Mouse (Mus musculus) CH12.LX (cell line): ENCODE results near the gene Lca5. TPM values are rescaled to one million over a fixed set of nuclear protein-coding genes. Genes with fewer than 3 reads are reported as not detected.

Experiments
- DNase-seq: peaks from one replicate; pipeline ENCODE4 v3.0.0-alpha.2; 2013; ENCODE audit errors: extremely low read depth
- H3K27ac ChIP-seq: 2 replicates; pipeline ENCODE4 v1.5.1; 2012; ENCODE audit warnings: low read depth, mild to moderate bottlenecking, control low read depth, moderate library complexity; ENCODE audit not compliant: insufficient read depth
- H3K27me3 ChIP-seq: replicated peaks from 2 replicates; pipeline ENCODE3; 2012; ENCODE audit warnings: inconsistent platforms
- H3K36me3 ChIP-seq, 2 experiments: replicated peaks in 1 of 2; 2 replicates each; pipeline versions ENCODE3 to v1.6.1; 2012; ENCODE audit warnings: inconsistent platforms in 1 of 2, low read length in 1 of 2, mild to moderate bottlenecking in 1 of 2, mixed read lengths in 1 of 2, moderate library complexity in 1 of 2; ENCODE audit not compliant: control insufficient read depth in 1 of 2, insufficient read depth in 1 of 2
- H3K4me1 ChIP-seq, 2 experiments: 2 replicates each; pipeline ENCODE4 v1.6.1; 2012; ENCODE audit warnings: inconsistent platforms in 1 of 2, moderate library complexity in 1 of 2; ENCODE audit not compliant: insufficient read depth in 2 of 2, control insufficient read depth in 1 of 2
- H3K4me2 ChIP-seq: 2 replicates; pipeline ENCODE4 v1.6.1; 2012; ENCODE audit warnings: low read depth, mild to moderate bottlenecking, control low read depth; ENCODE audit not compliant: poor library complexity, insufficient read depth, severe bottlenecking
- H3K4me3 ChIP-seq, 3 experiments: fragments of 150-350 bp in 1 of 3; sonication (generic) in 1 of 3; replicated peaks in 1 of 3; 2 replicates each; pipeline versions ENCODE3 to v1.5.1; 2011 to 2012; ENCODE audit warnings: low read depth in 2 of 3, low read length in 2 of 3, mild to moderate bottlenecking in 2 of 3, moderate library complexity in 2 of 3, control low read depth in 1 of 3, improper control_type of control experiment in 1 of 3, inconsistent platforms in 1 of 3, mixed read lengths in 1 of 3; ENCODE audit not compliant: poor library complexity in 1 of 3
- H3K79me2 ChIP-seq: replicated peaks from 2 replicates; pipeline ENCODE4 v1.6.1; 2012; ENCODE audit warnings: mild to moderate bottlenecking, moderate library complexity; ENCODE audit not compliant: control insufficient read depth, poor library complexity, insufficient read depth, severe bottlenecking; ENCODE audit errors: extremely low read depth
- H3K9ac ChIP-seq: 2 replicates; pipeline ENCODE4 v1.6.1; 2012; ENCODE audit warnings: low read depth, mild to moderate bottlenecking, control low read depth, moderate library complexity; ENCODE audit not compliant: insufficient read depth
- H3K9me3 ChIP-seq: replicated peaks from 2 replicates; pipeline ENCODE3; 2012; ENCODE audit warnings: low read length, inconsistent platforms, mixed read lengths
- BHLHE40 ChIP-seq: IDR thresholded peaks from 2 replicates; pipeline ENCODE4 v1.6.1; 2011; ENCODE audit warnings: mild to moderate bottlenecking, low read depth, low read length, improper control_type of control experiment
- CHD1 ChIP-seq: IDR thresholded peaks from 2 replicates; pipeline ENCODE4 v1.6.1; 2012; ENCODE audit warnings: low read depth, low read length, improper control_type of control experiment, inconsistent platforms
- CTCF ChIP-seq, 2 experiments: IDR thresholded peaks in 1 of 2; conservative IDR thresholded peaks in 1 of 2; 2 replicates each; pipeline ENCODE4 v1.5.1; 2011 to 2012; ENCODE audit warnings: low read depth in 2 of 2, low read length in 2 of 2, improper control_type of control experiment in 1 of 2, inconsistent platforms in 1 of 2, mild to moderate bottlenecking in 1 of 2, moderate library complexity in 1 of 2
- E2F4 ChIP-seq: IDR thresholded peaks from 2 replicates; pipeline ENCODE4 v1.6.1; 2011; ENCODE audit warnings: low read depth, low read length, improper control_type of control experiment; ENCODE audit not compliant: insufficient replicate concordance
- ELF1 ChIP-seq: IDR thresholded peaks from 2 replicates; pipeline ENCODE4 v1.6.1; 2014; ENCODE audit warnings: low read depth, mild to moderate bottlenecking, inconsistent platforms, low read length, improper control_type of control experiment
- EP300 ChIP-seq: IDR thresholded peaks from 2 replicates; pipeline ENCODE4 v1.6.1; 2011; ENCODE audit warnings: low read length, improper control_type of control experiment
- GABPA ChIP-seq: IDR thresholded peaks from 2 replicates; pipeline ENCODE4 v1.6.1; 2012; ENCODE audit warnings: low read depth, low read length, improper control_type of control experiment, inconsistent platforms; ENCODE audit not compliant: insufficient replicate concordance
- HCFC1 ChIP-seq: IDR thresholded peaks from 2 replicates; pipeline ENCODE4 v1.6.1; 2012; ENCODE audit warnings: low read depth, mild to moderate bottlenecking, inconsistent platforms, low read length, improper control_type of control experiment
- IRF4 ChIP-seq: IDR thresholded peaks from 2 replicates; pipeline ENCODE4 v1.6.1; 2014; ENCODE audit warnings: low read depth, mild to moderate bottlenecking, inconsistent platforms, low read length, improper control_type of control experiment
- JUN ChIP-seq: IDR thresholded peaks from 2 replicates; pipeline ENCODE4 v1.6.1; 2011; ENCODE audit warnings: low read depth, mild to moderate bottlenecking, low read length, improper control_type of control experiment, moderate library complexity; ENCODE audit not compliant: insufficient read depth
- JUND ChIP-seq: conservative IDR thresholded peaks from 2 replicates; pipeline ENCODE4 v1.6.1; 2011; ENCODE audit warnings: low read depth, low read length, improper control_type of control experiment
- MAFK ChIP-seq: IDR thresholded peaks from 2 replicates; pipeline ENCODE4 v1.6.1; 2011; ENCODE audit warnings: low read length, improper control_type of control experiment; ENCODE audit not compliant: insufficient replicate concordance
- MAX ChIP-seq: IDR thresholded peaks from 2 replicates; pipeline ENCODE4 v1.6.1; 2011; ENCODE audit warnings: low read length, improper control_type of control experiment
- MAZ ChIP-seq: IDR thresholded peaks from 2 replicates; pipeline ENCODE4 v1.6.1; 2012; ENCODE audit warnings: low read depth, mild to moderate bottlenecking, inconsistent platforms, low read length, improper control_type of control experiment, moderate library complexity
- MXI1 ChIP-seq: IDR thresholded peaks from 2 replicates; pipeline ENCODE4 v1.6.1; 2011; ENCODE audit warnings: mild to moderate bottlenecking, low read depth, low read length, improper control_type of control experiment
- MYC ChIP-seq: IDR thresholded peaks from 2 replicates; pipeline ENCODE4 v1.6.1; 2011; ENCODE audit warnings: low read depth, mild to moderate bottlenecking, improper control_type of control experiment, low read length
- NELFE ChIP-seq: IDR thresholded peaks from 2 replicates; pipeline ENCODE4 v1.6.1; 2011; ENCODE audit warnings: low read depth, low read length, improper control_type of control experiment
- POLR2A ChIP-seq: IDR thresholded peaks from 2 replicates; pipeline ENCODE4 v1.6.1; 2011; ENCODE audit warnings: low read depth, mild to moderate bottlenecking, improper control_type of control experiment, low read length
- RAD21 ChIP-seq: IDR thresholded peaks from 2 replicates; pipeline ENCODE4 v1.6.1; 2011; ENCODE audit warnings: low read depth, mild to moderate bottlenecking, low read length, improper control_type of control experiment, moderate library complexity
- RCOR1 ChIP-seq: conservative IDR thresholded peaks from 2 replicates; pipeline ENCODE4 v1.6.1; 2012; ENCODE audit warnings: low read depth, mild to moderate bottlenecking, inconsistent platforms, low read length, improper control_type of control experiment
- SIN3A ChIP-seq: IDR thresholded peaks from 2 replicates; pipeline ENCODE4 v1.6.1; 2012; ENCODE audit warnings: low read length, improper control_type of control experiment, inconsistent platforms
- SMC3 ChIP-seq: IDR thresholded peaks from 2 replicates; pipeline ENCODE4 v1.6.1; 2011; ENCODE audit warnings: low read depth, low read length, improper control_type of control experiment
- TBP ChIP-seq: conservative IDR thresholded peaks from 2 replicates; pipeline ENCODE4 v1.6.1; 2011; ENCODE audit warnings: low read depth, low read length, improper control_type of control experiment
- TCF12 ChIP-seq: IDR thresholded peaks from 2 replicates; pipeline ENCODE4 v1.6.1; 2014; ENCODE audit warnings: low read depth, mild to moderate bottlenecking, inconsistent platforms, low read length, improper control_type of control experiment
- USF1 ChIP-seq: IDR thresholded peaks from 2 replicates; pipeline ENCODE4 v1.6.1; 2014; ENCODE audit warnings: low read depth, mild to moderate bottlenecking, inconsistent platforms, low read length, improper control_type of control experiment
- ZC3H11A ChIP-seq: IDR thresholded peaks from 2 replicates; pipeline ENCODE4 v1.6.1; 2012; ENCODE audit warnings: low read depth, mild to moderate bottlenecking, inconsistent platforms, low read length, improper control_type of control experiment
- ZKSCAN1 ChIP-seq: IDR thresholded peaks from 2 replicates; pipeline ENCODE4 v1.6.1; 2012; ENCODE audit warnings: low read depth, inconsistent platforms, low read length, improper control_type of control experiment, borderline replicate concordance
- ZMIZ1 ChIP-seq: IDR thresholded peaks from 2 replicates; pipeline ENCODE4 v1.6.1; 2012; ENCODE audit warnings: low read depth, mild to moderate bottlenecking, inconsistent platforms, low read length, improper control_type of control experiment
- ZNF384 ChIP-seq: IDR thresholded peaks from 2 replicates; pipeline ENCODE4 v1.6.1; 2012; ENCODE audit warnings: low read depth, low read length, improper control_type of control experiment, inconsistent platforms
- dilution Hi-C: fragments of 300-500 bp; cut with MboI; formaldehyde crosslinking; loops from 2 replicates; pipeline ENCODE4 v1.14.3; 2020; ENCODE audit warnings: low sequenced_read_pairs; ENCODE audit not compliant: extremely low pct_unique_long_range_greater_than_20kb, extremely low pct_ligation_motif_present
- in situ Hi-C: fragments of 300-500 bp; cut with MboI; formaldehyde crosslinking; loops from 3 replicates; pipeline ENCODE4 v1.14.3; 2019; ENCODE audit warnings: low sequenced_read_pairs, low pct_ligation_motif_present, low pct_unique_long_range_greater_than_20kb, mixed read lengths
- polyA plus RNA-seq: library from polyadenylated mRNA; unstranded; fragments of >175 nt; gene quantifications from 2 replicates; pipeline ENCODE4 v1.2.1, GENCODE M21; 2012; ENCODE audit warnings: low read depth; ENCODE audit not compliant: insufficient read length
- total RNA-seq, 2 experiments: library from RNA; depleted of rRNA; stranded (reverse); fragments of 300-350 nt in 1 of 2; fragments of >200 nt in 1 of 2; gene quantifications; 2 replicates each; pipeline ENCODE4 v1.2.3; 2012 to 2014

Lca5 gene
- total and polyA plus RNA-seq, 3 experiments: 4.1 to 5.5 (median 4.1) TPM

DNA sequence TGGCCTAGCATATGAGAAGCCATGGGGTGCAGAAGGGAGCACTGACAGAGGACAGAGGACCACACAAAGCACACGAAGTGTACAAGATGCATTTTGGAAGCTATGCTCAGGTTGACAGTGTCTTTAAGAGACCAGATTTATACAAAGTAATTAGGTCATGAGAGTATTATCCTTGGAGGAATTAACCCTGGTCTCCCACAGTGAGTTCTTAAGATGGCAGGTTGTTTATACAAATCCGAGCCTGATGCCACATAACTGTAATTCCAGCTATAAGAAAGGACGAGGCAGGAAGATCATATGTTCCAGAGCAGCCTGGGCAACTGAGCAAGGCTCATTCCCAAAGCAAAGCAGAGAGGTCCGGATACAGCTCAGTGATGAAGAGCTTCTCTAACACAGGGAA, 13.0 kb downstream of the Lca5 start:
- H3K27me3 ChIP-seq: no peaks in the 10 kb centered on the region
- dilution Hi-C loops (no loop called here), in situ Hi-C loops (no loop called here)
- H3K9me3 ChIP-seq: peaks cover 4% of the 10 kb centered on the region
- no peak overlapping the region for H3K4me2 ChIP-seq
- H3K36me3 ChIP-seq: peaks cover 9 to 37% of the 10 kb centered on the region in 2 experiments
- TF ChIP-seq SMC3 (no peak), HCFC1 (no peak), GABPA (no peak), BHLHE40 (no peak), TCF12 (no peak), NELFE (no peak), TBP (no peak), RAD21 (no peak), MXI1 (no peak), EP300 (no peak), USF1 (no peak), MYC (no peak), ZMIZ1 (no peak), RCOR1 (no peak), CHD1 (no peak), POLR2A (no peak)
- H3K27ac ChIP-seq: no peak overlapping the region
- no peak overlapping the region for H3K9ac ChIP-seq
- H3K4me3 ChIP-seq: no peak overlapping the region
- H3K79me2 ChIP-seq: no peaks in the 10 kb centered on the region; the same call in 1 of the 2 replicates
- DNase-seq: no peak
- no peaks in the 10 kb centered on the region; a peak in 1 of 4 replicates for H3K4me1 ChIP-seq

DNA sequence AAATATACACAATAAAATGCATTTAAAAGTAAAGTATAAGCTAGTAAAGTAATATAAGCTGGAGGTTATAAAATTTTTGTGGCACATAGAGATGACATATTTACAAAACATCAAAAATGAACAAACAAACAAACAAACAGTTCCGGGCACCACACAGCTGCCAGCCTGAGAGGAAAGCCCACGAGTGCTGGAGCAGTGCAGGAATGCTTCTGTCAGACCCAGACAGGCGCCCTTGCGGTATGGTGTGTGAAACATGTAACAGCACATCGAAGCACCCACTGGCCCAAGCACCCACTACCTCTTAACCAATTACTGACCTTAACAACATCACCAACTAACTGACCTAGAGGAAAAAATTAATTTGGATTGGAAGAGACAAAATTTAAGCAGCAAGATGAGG, 22.0 kb downstream of the Lca5 start:
- no peaks in the 10 kb centered on the region for H3K79me2 ChIP-seq
- no peak overlapping the region for H3K27ac ChIP-seq
- no peak overlapping the region for H3K4me2 ChIP-seq
- in situ Hi-C loops: no loop called here
- no peak overlapping the region for H3K4me3 ChIP-seq
- dilution Hi-C loops: no loop called here
- no peak for TF ChIP-seq TCF12
- TF ChIP-seq ZKSCAN1: no peak
- TF ChIP-seq ZNF384: no peak
- no peak for TF ChIP-seq IRF4
- no peak for TF ChIP-seq NELFE
- TF ChIP-seq ZC3H11A: no peak
- no peak for TF ChIP-seq ZMIZ1
- TF ChIP-seq MAZ: no peak
- no peak for TF ChIP-seq JUND
- no peak for TF ChIP-seq USF1
- TF ChIP-seq SIN3A: no peak
- no peak for TF ChIP-seq MAFK
- TF ChIP-seq E2F4: no peak
- TF ChIP-seq MAX: no peak
- TF ChIP-seq CTCF (conservative IDR thresholded peaks at IDR 0.05 in 1 of 2, IDR thresholded peaks at IDR 0.05 in 1 of 2; ENCODE audit: low read depth in 2 of 2, low read length in 2 of 2): no peak
- no peak for TF ChIP-seq HCFC1
- no peak for TF ChIP-seq ELF1
- TF ChIP-seq MYC: no peak
- TF ChIP-seq JUN: no peak
- no peak for TF ChIP-seq MXI1
- no peaks in the 10 kb centered on the region for H3K9me3 ChIP-seq
- no peaks in the 10 kb centered on the region for H3K4me1 ChIP-seq
- no peaks in the 10 kb centered on the region for H3K27me3 ChIP-seq
- DNase-seq: no peak
- no peak overlapping the region for H3K9ac ChIP-seq
- H3K36me3 ChIP-seq: peaks cover 3 to 42% of the 10 kb centered on the region in 2 experiments
